Mouse (Mus musculus) liver, adult 2 months (tissue): Measurements from ENCODE around the gene Pnpla5. TPM values are rescaled to one million over a fixed set of nuclear protein-coding genes. Genes with fewer than 3 reads are reported as not detected.

Experiments
- DNase-seq: peaks from one replicate; pipeline ENCODE4 v3.0.0-alpha.2; 2011; ENCODE audit warnings: low read depth, low spot score; ENCODE audit errors: extremely low read depth
- H3K27ac ChIP-seq: fragments of 200-500 bp; replicated peaks from 2 replicates; pipeline ENCODE4 v1.5.1; 2012; ENCODE audit warnings: low read depth, mild to moderate bottlenecking, control low read depth, inconsistent platforms, low read length; ENCODE audit not compliant: insufficient read depth
- H3K27me3 ChIP-seq: fragments of 200-500 bp; 2 replicates; pipeline ENCODE4 v1.6.1; 2012; ENCODE audit warnings: mild to moderate bottlenecking, moderate library complexity, low read length, inconsistent platforms; ENCODE audit not compliant: control insufficient read depth, insufficient read depth
- H3K36me3 ChIP-seq: fragments of 200-500 bp; 2 replicates; pipeline ENCODE4 v1.6.1; 2012; ENCODE audit warnings: low read length, inconsistent platforms; ENCODE audit not compliant: control insufficient read depth, insufficient read depth
- H3K4me1 ChIP-seq: fragments of 200-500 bp; 2 replicates; pipeline ENCODE4 v1.6.1; 2011; ENCODE audit warnings: low read length; ENCODE audit not compliant: control insufficient read depth, insufficient read depth
- H3K4me3 ChIP-seq: fragments of 200-500 bp; 2 replicates; pipeline ENCODE4 v1.5.1; 2011; ENCODE audit warnings: low read depth, mild to moderate bottlenecking, control low read depth, low read length, moderate library complexity; ENCODE audit not compliant: insufficient read depth
- H3K79me2 ChIP-seq: fragments of 200-500 bp; 2 replicates; pipeline ENCODE4 v1.6.1; 2012; ENCODE audit warnings: inconsistent platforms, mild to moderate bottlenecking, low read length, moderate library complexity; ENCODE audit not compliant: control insufficient read depth, insufficient read depth
- H3K9ac ChIP-seq: fragments of 200-500 bp; 2 replicates; pipeline ENCODE4 v1.6.1; 2012; ENCODE audit warnings: low read depth, mild to moderate bottlenecking, control low read depth, inconsistent platforms, low read length
- CTCF ChIP-seq: fragments of 200-500 bp; IDR thresholded peaks from 2 replicates; pipeline ENCODE4 v1.5.1; 2011; ENCODE audit warnings: low read depth, low read length, control low read depth
- POLR2A ChIP-seq: fragments of 200-500 bp; IDR thresholded peaks from 2 replicates; pipeline ENCODE4 v1.6.1; 2011; ENCODE audit warnings: low read length, control low read depth; ENCODE audit not compliant: insufficient read depth; ENCODE audit errors: extremely low read depth
- WGBS: fragments of 180-500 bp; shearing (Covaris S2); methylation state at CpG from one replicate; pipeline ENCODE4 v1.1.7; 2018; 5-methylcytosine and 5-hydroxymethylcytosine counted together
- polyA plus RNA-seq: library from polyadenylated mRNA; depleted of rRNA; stranded (reverse); fragments of >200 nt; gene quantifications from 2 replicates; pipeline ENCODE4 v1.2.3, GENCODE M21; 2012
- total RNA-seq: library from RNA; depleted of rRNA; stranded (reverse); fragments of >200 nt; gene quantifications from 2 replicates; pipeline ENCODE4 v1.2.3, GENCODE M21; 2014

Gene Pnpla5
- total and polyA plus RNA-seq, 2 experiments = 0.13 to 0.28 TPM

GRCm38 (mm10) chr15:84136473-84137415 is 13.8 kb upstream of the Pnpla5 start:
- H3K27me3 ChIP-seq = no peaks in the 10 kb centered on the region
- H3K4me3 ChIP-seq = no peak overlapping the region
- DNase-seq = no peak
- H3K36me3 ChIP-seq = no peaks in the 10 kb centered on the region
- H3K79me2 ChIP-seq = no peaks in the 10 kb centered on the region
- 79% methylated on average over 12 of the region's 12 CpGs for WGBS
- H3K9ac ChIP-seq = no peak overlapping the region
- TF ChIP-seq POLR2A = no peak
- TF ChIP-seq CTCF = no peak
- H3K4me1 ChIP-seq = peaks cover 10% of the 10 kb centered on the region
- no peak overlapping the region for H3K27ac ChIP-seq

DNA sequence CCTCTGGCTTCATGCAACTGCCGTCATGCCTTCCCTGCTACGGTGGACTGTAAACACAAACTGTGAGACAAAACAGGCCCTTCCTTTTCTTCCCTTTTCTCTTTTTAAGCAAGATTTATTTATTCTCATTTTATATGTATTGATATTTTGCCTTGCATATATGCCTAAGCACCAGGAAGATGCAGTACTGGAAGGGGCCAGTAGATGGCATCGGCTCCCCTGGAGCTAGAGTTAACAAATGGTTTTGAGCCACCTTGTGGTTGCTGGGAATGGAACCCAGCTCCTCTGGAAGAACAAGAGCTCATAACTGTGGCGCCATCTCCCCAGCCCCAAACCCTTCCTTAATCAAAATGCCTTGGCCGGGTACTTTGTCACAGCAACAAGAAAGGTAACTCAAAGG is 12.5 kb upstream of the Pnpla5 start:
- no peak overlapping the region for H3K27ac ChIP-seq
- no peaks in the 10 kb centered on the region for H3K36me3 ChIP-seq
- peak; percentile 64 for TF ChIP-seq CTCF
- no peak for TF ChIP-seq POLR2A
- H3K79me2 ChIP-seq = no peaks in the 10 kb centered on the region
- peaks cover 15% of the 10 kb centered on the region for H3K4me1 ChIP-seq
- WGBS = 84% methylated on average over 5 of the region's 5 CpGs
- DNase-seq = no peak
- no peaks in the 10 kb centered on the region for H3K27me3 ChIP-seq
- no peak overlapping the region for H3K4me3 ChIP-seq
- H3K9ac ChIP-seq = no peak overlapping the region

DNA sequence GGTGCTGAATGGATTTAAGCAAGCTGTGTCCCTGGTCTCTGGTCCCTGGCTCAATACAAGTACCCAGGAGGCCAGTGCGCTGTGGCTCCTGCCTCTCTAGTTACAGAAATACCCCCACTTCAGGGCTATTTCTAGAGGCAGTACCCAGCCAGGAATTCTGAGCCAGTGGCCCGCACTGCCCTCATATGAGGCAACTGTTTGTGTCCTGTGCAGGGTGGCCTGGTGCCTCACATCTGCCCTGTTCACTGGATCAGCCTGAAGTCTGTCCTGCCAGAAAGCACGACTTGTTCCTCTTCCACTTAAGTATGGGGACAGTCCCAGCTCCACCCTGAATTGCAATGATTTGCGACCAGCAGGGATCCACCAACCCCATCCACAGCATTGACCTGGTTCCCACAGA is 10.5 kb upstream of the Pnpla5 start:
- TF ChIP-seq CTCF (no peak), POLR2A (no peak)
- Histone ChIP-seq H3K27ac (no peak overlapping the region), H3K36me3 (no peaks in the 10 kb centered on the region), H3K4me1 (peaks cover 10% of the 10 kb centered on the region; the same call in 1 of the 2 replicates), H3K79me2 (no peaks in the 10 kb centered on the region), H3K27me3 (no peaks in the 10 kb centered on the region), H3K4me3 (no peak overlapping the region), H3K9ac (no peak overlapping the region)
- DNase-seq = peak; percentile 33
- 34% methylated on average over 4 of the region's 4 CpGs for WGBS

- Histone ChIP-seq H3K79me2 (no peaks in the 10 kb centered on the region), H3K27me3 (no peaks in the 10 kb centered on the region), H3K9ac (no peak overlapping the region), H3K27ac (peak overlapping the region; percentile 10), H3K4me1 (peaks cover 10% of the 10 kb centered on the region; the same call in 1 of the 2 replicates), H3K4me3 (no peak overlapping the region), H3K36me3 (no peaks in the 10 kb centered on the region)
- TF ChIP-seq POLR2A (no peak), CTCF (no peak)
- no peak for DNase-seq
- 53% methylated on average over 7 of the region's 7 CpGs for WGBS
Observed at GRCm38 (mm10) chr15:84131971-84132370, 9.0 kb upstream of the Pnpla5 start.

DNA sequence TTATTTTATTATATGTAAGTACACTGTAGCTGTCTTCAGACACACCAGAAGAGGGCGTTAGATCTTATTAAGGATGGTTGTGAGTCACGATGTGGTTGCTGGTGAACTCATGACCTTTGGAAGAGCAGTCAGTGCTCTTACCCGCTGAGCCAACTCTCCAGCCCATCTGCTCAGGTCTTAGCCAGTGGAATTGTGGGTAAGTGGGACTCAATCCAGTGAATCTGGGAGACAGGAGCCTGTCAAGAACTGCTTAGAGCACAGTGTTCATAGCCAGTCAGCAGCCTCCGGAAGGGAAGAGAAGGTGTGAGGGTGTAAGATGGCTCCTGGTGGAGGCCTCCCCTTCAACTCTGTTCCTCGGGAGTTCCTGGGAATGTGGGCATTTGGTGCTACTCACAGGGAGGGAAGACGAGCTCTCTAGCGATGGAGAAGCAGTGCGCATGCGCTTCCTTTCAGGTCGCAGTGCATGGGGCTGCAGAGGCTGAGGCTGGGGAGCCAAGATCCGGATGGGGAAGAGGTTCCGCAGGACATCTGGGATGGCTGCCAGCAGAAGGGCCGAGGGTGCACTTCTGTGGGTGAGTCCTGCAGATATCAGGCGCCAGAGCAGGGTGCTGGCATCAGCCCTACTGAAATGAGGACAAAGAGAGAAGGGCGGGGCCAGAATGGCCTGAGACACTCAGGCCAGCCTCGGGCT is 8.3 kb upstream of the Pnpla5 start:
- Histone ChIP-seq H3K4me3 (no peak overlapping the region), H3K79me2 (no peaks in the 10 kb centered on the region), H3K4me1 (peaks cover 10% of the 10 kb centered on the region; the same call in 1 of the 2 replicates), H3K27ac (peak overlapping the region; percentile 25), H3K27me3 (no peaks in the 10 kb centered on the region), H3K9ac (no peak overlapping the region), H3K36me3 (no peaks in the 10 kb centered on the region)
- no peak for TF ChIP-seq POLR2A
- TF ChIP-seq CTCF = no peak
- peak; percentile 71 for DNase-seq
- 29% methylated on average over 16 of the region's 16 CpGs for WGBS

GRCm38 (mm10) chr15:84126871-84127270 is 3.9 kb upstream of the Pnpla5 start:
- 54% methylated on average over 5 of the region's 5 CpGs for WGBS
- Histone ChIP-seq H3K79me2 (no peaks in the 10 kb centered on the region), H3K9ac (no peak overlapping the region), H3K4me3 (no peak overlapping the region), H3K27me3 (no peaks in the 10 kb centered on the region), H3K36me3 (no peaks in the 10 kb centered on the region), H3K4me1 (peaks cover 6% of the 10 kb centered on the region; the same call in 1 of the 2 replicates), H3K27ac (no peak overlapping the region)
- TF ChIP-seq CTCF (0 out of 2 replicates have a peak, but pooled peaks have one; percentile 11), POLR2A (no peak)
- DNase-seq = no peak
